Mouse (Mus musculus): ENCODE results near the gene Sugp1. TPM values are rescaled to one million over a fixed set of nuclear protein-coding genes. Genes with fewer than 3 reads are reported as not detected.

The Sugp1 gene
- polyA plus RNA-seq, 1 experiment, result 43.6 TPM

DNA sequence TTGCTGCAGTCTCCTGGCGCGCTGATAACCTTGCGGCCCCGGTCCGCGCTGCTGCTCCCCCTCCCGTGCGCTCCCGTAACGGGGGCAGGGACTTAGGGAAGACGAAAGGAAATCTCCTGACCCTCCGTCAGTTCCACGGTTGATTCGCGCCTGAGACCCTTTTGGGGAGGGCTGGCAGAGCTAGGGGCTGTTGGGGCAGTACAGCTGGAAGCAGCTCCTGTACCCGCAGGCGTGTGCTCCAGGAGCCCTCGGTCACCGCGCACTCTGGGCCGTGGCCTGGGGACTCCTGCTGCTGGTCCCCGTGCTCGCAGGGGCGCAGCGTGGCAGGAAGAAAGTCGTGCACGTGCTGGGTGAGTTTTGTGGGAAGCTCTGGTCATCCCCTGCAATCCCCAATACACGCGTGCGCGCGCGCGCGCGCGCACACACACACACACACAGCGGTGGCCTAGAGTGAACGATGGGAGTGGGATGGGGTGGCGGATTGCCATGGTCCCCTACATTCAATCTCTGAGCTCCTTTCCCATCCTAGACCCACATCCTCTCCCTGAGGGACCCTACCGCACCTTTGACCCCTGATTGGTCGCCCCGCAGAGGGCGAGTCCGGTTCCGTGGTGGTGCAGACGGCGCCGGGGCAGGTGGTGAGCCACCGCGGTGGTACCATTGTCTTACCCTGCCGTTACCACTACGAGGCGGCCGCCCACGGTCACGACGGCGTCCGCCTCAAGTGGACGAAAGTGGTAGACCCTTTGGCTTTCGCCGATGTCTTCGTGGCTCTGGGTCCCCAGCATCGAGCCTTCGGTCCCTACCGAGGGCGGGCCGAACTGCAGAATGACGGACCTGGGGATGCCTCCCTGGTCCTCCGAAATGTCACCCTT lies 41.8 kb downstream of the Sugp1 start:
- H3K27ac ChIP-seq (ENCODE audit: insufficient read depth, low read length), result no peak overlapping the region
- H3K27me3 ChIP-seq (ENCODE audit: control insufficient read depth, insufficient read depth, low read length), result no peaks in the 10 kb centered on the region; the same call in 1 of the 2 replicates
- TF ChIP-seq POLR2A (IDR thresholded peaks at IDR 0.05; ENCODE audit: borderline replicate concordance, insufficient read depth, low read length), result no peak
- no peak for TF ChIP-seq CTCF (IDR thresholded peaks at IDR 0.05; ENCODE audit: borderline replicate concordance, insufficient read depth, low read depth, low read length)
- peak overlapping the region; percentile 89 for H3K4me3 ChIP-seq (replicated peaks; ENCODE audit: insufficient read depth, low read depth, low read length)
- DNase-seq, result peak; percentile 57 to 71
- no peaks in the 10 kb centered on the region; the same call in 1 of the 2 replicates for H3K4me1 ChIP-seq (ENCODE audit: control insufficient read depth, insufficient read depth, low read length)
- 3% methylated on average over 71 of the region's 71 CpGs for whole genome bisulfite sequencing

DNA sequence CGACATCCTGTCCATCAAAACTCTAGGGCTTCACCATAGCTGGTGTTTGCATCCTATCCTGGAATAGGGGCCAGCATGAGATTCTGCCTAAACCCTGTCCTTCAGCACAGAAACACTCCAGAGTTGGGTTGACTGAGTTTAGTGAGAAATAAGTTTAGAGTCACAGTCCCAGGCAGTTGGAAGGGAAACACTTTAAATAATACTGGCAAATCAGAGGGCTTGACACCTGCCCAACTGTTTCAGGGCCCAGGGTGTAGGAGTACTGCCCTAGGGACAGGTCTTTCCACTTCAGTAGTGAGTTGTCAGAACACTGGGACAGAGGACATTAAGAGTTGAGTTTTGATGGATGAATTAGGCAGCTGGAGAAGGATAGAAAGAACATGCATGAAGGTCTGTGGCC lies 43.5 kb downstream of the Sugp1 start:
- 40% methylated on average over 1 of the region's 1 CpGs for WGBS
- no peaks in the 10 kb centered on the region; the same call in 1 of the 2 replicates for H3K27me3 ChIP-seq (ENCODE audit: control insufficient read depth, insufficient read depth, low read length)
- no peak for DNase-seq
- no peaks in the 10 kb centered on the region; the same call in 1 of the 2 replicates for H3K4me1 ChIP-seq (ENCODE audit: control insufficient read depth, insufficient read depth, low read length)
- TF ChIP-seq CTCF (IDR thresholded peaks at IDR 0.05; ENCODE audit: borderline replicate concordance, insufficient read depth, low read depth, low read length) (no peak), POLR2A (IDR thresholded peaks at IDR 0.05; ENCODE audit: borderline replicate concordance, insufficient read depth, low read length) (no peak)
- no peak overlapping the region for H3K27ac ChIP-seq (ENCODE audit: insufficient read depth, low read length)
- no peak overlapping the region for H3K4me3 ChIP-seq (replicated peaks; ENCODE audit: insufficient read depth, low read depth, low read length)

GRCm38 (mm10) chr8:70087237-70087636 lies 44.6 kb downstream of the Sugp1 start:
- Histone ChIP-seq H3K27ac (ENCODE audit: insufficient read depth, low read length) (no peak overlapping the region), H3K4me3 (replicated peaks; ENCODE audit: insufficient read depth, low read depth, low read length) (no peak overlapping the region), H3K27me3 (ENCODE audit: control insufficient read depth, insufficient read depth, low read length) (no peaks in the 10 kb centered on the region; the same call in 1 of the 2 replicates), H3K4me1 (ENCODE audit: control insufficient read depth, insufficient read depth, low read length) (no peaks in the 10 kb centered on the region; the same call in 1 of the 2 replicates)
- WGBS, result 34% methylated on average over 7 of the region's 7 CpGs
- no peak for TF ChIP-seq POLR2A (IDR thresholded peaks at IDR 0.05; ENCODE audit: borderline replicate concordance, insufficient read depth, low read length)
- TF ChIP-seq CTCF (IDR thresholded peaks at IDR 0.05; ENCODE audit: borderline replicate concordance, insufficient read depth, low read depth, low read length), result no peak
- DNase-seq, result no peak

GRCm38 (mm10) chr8:70087836-70088650 lies 45.4 kb downstream of the Sugp1 start:
- WGBS, result 15% methylated on average over 56 of the region's 56 CpGs
- no peak overlapping the region for H3K4me3 ChIP-seq (replicated peaks; ENCODE audit: insufficient read depth, low read depth, low read length)
- H3K4me1 ChIP-seq (ENCODE audit: control insufficient read depth, insufficient read depth, low read length), result no peaks in the 10 kb centered on the region; the same call in 1 of the 2 replicates
- TF ChIP-seq CTCF (IDR thresholded peaks at IDR 0.05; ENCODE audit: borderline replicate concordance, insufficient read depth, low read depth, low read length) (peak; percentile 75), POLR2A (IDR thresholded peaks at IDR 0.05; ENCODE audit: borderline replicate concordance, insufficient read depth, low read length) (no peak)
- DNase-seq, result peak; percentile 50 to 66
- H3K27ac ChIP-seq (ENCODE audit: insufficient read depth, low read length), result no peak overlapping the region
- no peaks in the 10 kb centered on the region; the same call in 1 of the 2 replicates for H3K27me3 ChIP-seq (ENCODE audit: control insufficient read depth, insufficient read depth, low read length)

DNA sequence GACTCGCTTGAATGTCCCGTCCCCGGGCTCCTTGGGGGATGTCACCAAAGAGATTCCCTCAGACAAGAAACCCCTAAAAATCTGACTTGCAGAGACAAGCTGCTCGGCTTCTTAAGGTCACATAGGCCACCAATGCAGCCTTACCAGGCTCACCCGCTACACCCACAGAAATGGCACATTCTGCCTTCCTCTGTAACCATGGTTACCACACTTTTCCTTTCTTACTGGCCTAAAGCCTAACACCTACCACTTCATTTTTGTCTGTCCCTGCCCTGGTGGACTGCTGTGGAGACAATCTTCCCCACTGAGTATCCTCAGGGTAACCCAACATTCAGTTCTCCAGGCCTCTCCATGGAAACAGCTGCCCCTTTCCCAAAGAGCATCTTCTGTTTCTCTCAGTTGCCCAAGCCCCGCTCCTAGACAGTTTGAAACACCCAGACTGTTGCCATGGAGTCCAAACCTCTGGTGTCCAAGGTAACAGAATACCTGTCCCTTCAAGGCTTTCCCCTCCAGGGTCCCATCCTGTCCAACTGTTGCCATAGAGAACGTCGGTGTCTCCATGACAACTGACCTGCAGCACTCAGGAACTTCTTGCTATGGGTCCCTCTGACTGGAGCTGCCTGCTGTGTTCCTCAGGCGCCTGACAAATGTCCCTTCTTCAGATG lies 46.8 kb downstream of the Sugp1 start:
- DNase-seq, result no peak
- Histone ChIP-seq H3K27ac (ENCODE audit: insufficient read depth, low read length) (no peak overlapping the region), H3K4me3 (replicated peaks; ENCODE audit: insufficient read depth, low read depth, low read length) (no peak overlapping the region), H3K4me1 (ENCODE audit: control insufficient read depth, insufficient read depth, low read length) (no peaks in the 10 kb centered on the region), H3K27me3 (ENCODE audit: control insufficient read depth, insufficient read depth, low read length) (no peaks in the 10 kb centered on the region; the same call in 1 of the 2 replicates)
- TF ChIP-seq POLR2A (IDR thresholded peaks at IDR 0.05; ENCODE audit: borderline replicate concordance, insufficient read depth, low read length), result no peak
- no peak for TF ChIP-seq CTCF (IDR thresholded peaks at IDR 0.05; ENCODE audit: borderline replicate concordance, insufficient read depth, low read depth, low read length)
- 50% methylated on average over 9 of the region's 9 CpGs for WGBS

DNA sequence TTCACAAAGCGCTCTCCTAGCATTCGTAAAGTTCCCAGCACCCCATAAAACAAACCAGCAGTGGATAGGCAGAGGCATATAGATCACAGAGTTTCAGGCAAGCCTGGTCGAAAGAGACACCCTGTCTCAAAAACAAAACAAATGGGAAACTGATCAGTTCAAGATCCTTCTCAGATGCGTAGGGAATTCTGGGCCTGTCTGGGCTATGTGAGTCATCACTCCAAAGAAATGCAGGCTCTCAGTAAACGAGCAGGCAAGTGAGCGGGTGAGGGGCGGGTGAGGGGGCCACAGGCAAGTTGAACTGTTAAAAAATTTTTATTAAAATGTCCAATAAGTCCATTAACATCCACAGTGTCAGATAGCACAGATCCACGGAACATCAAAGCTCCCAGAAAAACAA lies 50.2 kb downstream of the Sugp1 start:
- no peak overlapping the region for H3K4me3 ChIP-seq (replicated peaks; ENCODE audit: insufficient read depth, low read depth, low read length)
- H3K27ac ChIP-seq (ENCODE audit: insufficient read depth, low read length), result no peak overlapping the region
- no peaks in the 10 kb centered on the region for H3K4me1 ChIP-seq (ENCODE audit: control insufficient read depth, insufficient read depth, low read length)
- 70% methylated on average over 8 of the region's 8 CpGs for WGBS
- H3K27me3 ChIP-seq (ENCODE audit: control insufficient read depth, insufficient read depth, low read length), result no peaks in the 10 kb centered on the region
- TF ChIP-seq CTCF (IDR thresholded peaks at IDR 0.05; ENCODE audit: borderline replicate concordance, insufficient read depth, low read depth, low read length) (no peak), POLR2A (IDR thresholded peaks at IDR 0.05; ENCODE audit: borderline replicate concordance, insufficient read depth, low read length) (no peak)
- DNase-seq, result no peak

DNA sequence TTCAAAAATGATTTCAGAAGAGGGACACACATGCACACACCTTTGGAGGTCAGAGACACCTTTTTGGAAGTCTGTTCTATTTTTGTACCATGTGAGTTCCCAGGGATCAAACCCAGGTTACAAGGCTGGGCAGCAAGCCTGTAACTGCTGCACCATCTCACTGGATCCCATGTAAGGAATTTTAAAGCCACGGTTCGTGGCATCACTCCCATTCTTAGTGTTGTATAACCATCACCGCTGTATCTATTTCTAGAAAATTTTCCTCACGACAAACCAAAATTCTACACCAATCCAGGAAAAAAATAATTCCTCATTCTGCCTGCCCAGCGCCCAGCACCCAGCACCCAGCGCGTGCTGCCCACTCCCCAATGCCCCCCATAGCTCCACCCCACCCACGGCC lies 56.7 kb downstream of the Sugp1 start:
- Histone ChIP-seq H3K4me3 (replicated peaks; ENCODE audit: insufficient read depth, low read depth, low read length) (no peak overlapping the region), H3K27ac (ENCODE audit: insufficient read depth, low read length) (no peak overlapping the region), H3K4me1 (ENCODE audit: control insufficient read depth, insufficient read depth, low read length) (no peaks in the 10 kb centered on the region), H3K27me3 (ENCODE audit: control insufficient read depth, insufficient read depth, low read length) (no peaks in the 10 kb centered on the region)
- DNase-seq, result no peak
- WGBS, result 80% methylated on average over 8 of the region's 8 CpGs
- TF ChIP-seq POLR2A (IDR thresholded peaks at IDR 0.05; ENCODE audit: borderline replicate concordance, insufficient read depth, low read length) (no peak), CTCF (IDR thresholded peaks at IDR 0.05; ENCODE audit: borderline replicate concordance, insufficient read depth, low read depth, low read length) (no peak)
